Mouse (Mus musculus) thymus, postnatal 25 days (tissue): ENCODE measurements at regions not wholly inside any gene's neighbourhood (a gene's known extent, or its start where the extent isn't known, plus 50 kb on each side); places are given as distances from the start of the nearest gene placed in this dataset.

Experiments
- DNase-seq: peaks from one replicate; pipeline ENCODE4 v3.0.0; 2022

DNA sequence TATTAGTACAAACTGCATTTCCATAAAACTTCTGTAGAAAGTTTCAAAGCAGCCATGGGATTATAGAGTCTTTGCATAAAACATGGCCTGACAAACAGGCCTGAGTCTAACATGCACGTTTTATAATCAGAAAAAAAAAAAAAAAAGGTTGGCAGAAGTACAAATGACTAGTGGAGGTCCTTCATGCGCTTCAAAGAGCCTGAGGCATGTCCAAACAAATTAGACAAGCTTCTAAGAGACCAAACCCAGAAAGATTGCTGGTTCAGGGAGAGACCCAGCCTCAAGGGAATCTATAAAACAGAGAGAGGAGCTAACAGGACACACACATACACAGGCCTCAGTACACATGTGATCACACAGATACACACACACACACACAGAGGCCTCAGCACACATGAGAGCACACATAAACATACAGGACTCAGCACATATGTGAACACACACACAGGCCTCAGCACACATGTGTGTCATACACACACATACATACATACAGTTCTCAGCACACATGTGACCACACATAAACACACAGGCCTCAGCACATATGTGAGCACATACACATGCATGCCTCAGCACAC lies 57.0 kb upstream of the Gnaq start:
- DNase-seq, result no peak

DNA sequence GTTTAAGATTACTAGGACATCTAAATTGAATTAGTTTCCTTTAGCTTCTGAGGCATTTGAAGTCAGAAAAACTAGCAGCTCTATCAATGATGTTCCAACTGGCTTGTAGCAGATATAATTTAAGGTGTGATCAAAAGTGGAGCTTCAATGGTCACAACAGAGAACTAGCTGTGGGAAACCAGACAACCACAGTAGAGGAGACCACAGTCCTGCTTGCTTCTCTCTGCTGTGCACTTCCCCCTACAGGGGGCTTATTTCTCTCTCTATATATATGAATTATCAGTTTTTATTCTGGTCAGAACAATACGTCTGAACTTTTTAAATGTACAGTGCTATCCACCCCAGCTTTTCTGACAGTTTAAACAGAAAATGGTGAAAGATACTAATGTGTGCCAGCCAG lies 57.6 kb upstream of the Gnaq start:
- no peak for DNase-seq

DNA sequence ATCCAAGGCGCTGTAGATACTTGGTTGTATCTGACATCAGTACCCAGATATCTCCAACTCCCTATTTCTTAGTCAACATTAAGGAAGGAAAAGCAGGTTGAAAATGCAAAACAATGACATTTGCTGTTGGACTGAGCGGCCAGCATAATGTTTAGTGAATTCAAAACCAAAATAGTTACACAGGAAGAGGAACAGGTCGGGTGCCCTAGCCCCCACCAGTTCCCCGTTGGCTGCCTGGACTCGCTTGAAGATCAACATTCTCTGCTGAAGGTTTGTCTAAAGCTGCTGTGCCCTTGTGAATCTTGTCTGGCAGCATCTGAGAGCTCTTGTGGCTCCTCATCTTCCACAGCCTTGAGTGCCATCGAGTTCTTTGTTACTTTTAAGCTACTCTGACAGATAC lies 65.3 kb upstream of the Gnaq start:
- DNase-seq, result no peak

DNA sequence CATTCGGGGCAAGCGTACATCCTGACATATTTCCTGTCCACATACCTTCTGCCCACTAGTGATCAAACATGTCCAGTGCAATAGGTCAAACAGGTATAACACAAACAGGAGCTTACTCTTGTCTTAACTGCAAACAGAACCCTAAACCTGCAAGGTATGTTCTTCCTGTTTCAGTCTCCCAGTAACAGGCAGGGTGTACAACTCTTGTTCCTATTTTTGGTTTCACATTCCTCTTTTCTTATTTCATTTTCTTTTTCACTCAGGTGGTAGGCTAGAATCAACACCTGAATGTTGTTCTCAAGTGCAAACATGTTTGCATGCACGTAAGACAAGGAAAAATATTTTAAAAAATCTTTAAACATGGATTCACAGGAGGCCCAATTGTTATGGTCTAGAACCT lies 67.7 kb upstream of the Gnaq start:
- DNase-seq, result no peak

DNA sequence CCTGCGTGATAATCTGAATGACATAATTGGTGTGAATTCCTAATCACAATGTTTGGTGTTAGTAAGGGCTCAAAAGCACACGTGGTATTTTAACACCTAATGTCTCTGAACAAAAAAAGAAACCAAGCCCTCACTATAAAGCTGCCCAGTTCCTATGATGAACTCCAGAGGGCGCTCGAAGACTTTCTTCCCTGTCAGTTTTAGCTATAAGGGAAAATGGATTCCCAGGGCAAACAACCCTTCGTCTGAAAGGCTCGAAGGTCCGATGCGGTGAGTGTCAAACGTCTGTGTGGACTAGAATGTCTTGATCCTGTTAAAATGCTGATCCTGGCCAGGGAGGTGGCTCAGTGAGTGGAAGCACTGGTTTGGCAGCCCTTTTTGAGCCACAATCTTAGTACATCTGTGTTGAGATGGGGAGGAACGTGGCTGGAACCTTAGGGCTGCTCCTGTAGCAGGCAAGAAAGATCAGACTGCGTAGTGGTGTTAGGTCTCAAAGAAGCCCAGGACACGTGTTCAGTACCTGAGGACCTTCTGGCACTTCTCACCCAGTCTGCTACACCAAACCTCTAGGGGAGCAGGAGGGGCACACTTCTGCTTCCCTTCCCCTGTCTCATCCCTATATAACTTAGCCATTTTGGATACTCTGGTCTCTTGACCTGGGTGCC lies 68.6 kb upstream of the Gnaq start:
- peak; percentile 70 for DNase-seq

DNA sequence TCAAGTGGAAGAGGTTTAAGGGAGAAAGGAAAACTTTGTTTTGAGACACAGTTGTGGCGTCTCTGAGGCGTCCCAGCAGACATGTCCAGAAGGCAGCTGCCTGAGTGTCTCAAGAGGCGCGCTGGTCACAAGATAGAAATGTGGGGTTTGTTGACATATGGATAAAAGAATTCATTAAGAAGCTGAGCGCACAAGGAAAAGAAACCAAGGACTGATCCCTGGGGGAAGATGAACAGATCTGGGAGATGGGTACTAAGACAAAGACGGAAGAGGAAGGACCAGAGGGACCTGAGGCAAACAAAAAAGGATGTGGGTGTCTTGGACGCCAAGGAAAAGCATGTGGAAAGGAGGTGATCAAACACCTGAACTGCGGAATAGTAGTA lies 69.1 kb upstream of the Gnaq start:
- DNase-seq, result no peak

DNA sequence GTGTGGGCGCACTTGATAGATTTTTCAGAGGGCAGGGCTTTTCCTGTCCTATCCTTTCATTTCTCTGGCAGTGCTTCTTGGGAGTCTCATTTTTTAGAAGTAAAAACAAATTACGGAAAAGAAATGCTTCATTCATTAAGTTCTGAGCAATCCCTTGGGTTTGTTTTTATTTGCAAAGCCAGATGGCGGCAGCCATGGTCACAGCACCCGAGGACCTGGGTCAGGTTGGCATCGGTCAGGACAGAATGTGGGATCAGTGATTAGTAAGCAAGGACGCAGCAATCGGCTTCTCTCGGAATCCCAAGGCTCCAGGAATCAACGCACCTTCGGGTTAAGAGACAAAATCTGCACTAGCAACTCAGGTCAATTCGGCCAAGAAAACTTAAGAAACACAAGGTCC lies 70.8 kb upstream of the Gnaq start:
- no peak for DNase-seq

DNA sequence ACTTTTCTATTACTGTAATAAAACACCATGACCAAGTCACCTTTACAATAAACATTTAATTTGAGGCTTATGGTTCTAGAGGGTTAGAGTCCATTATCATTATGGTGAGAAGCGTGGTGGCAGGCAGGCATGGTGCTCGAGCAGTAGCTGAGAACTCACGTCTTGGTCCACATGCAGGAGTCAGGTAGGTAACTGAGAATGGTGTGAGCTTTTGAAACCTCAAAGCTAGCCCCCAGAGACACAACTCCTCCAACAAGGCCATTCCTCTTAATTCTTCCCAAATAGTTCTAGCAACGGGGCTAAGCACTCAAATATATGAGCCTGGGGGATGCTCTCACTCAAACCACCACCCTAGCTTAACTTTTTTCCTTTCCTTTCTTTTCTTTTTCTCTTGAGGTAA lies 73.6 kb upstream of the Gnaq start:
- no peak for DNase-seq

DNA sequence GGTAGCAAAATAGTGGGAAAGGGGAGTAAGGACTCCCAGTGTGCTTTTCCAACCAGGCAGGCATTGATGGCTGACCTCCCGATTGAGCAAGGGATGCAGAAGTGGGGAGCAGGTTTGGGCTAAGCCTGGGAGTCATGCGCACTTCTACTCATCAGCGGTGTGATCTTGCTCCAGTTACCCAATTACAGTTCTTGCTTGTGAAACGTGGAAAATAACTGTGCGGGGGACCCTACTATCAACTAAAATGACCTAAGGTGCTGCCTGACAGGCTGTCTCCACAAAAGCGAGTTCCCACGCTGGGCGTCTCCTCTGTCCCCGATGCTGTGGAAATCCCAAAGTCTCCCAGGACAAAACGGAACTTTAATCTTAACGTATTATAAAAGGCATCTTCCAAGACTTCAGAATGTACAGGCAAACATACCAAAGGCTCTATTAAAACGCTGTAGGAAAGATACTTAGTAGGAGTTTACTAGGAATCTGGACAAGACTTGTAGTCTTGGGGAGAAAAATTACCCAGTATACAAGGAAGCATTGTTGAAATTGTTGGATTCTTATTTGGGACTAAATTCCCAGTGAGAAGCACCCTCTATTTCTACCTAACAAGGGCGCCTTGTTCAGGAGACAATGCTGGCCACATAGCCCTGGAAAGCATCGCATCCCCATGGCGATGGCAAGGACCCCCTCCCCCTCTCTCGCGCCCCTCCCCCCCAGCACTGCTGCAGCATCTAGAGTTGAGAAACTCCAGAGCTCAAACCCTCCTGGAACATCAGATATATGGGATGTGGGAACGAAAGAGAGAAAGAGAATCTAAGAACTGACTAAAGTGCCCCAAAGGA lies 65.6 kb upstream of the Cep78 start:
- no peak for DNase-seq

DNA sequence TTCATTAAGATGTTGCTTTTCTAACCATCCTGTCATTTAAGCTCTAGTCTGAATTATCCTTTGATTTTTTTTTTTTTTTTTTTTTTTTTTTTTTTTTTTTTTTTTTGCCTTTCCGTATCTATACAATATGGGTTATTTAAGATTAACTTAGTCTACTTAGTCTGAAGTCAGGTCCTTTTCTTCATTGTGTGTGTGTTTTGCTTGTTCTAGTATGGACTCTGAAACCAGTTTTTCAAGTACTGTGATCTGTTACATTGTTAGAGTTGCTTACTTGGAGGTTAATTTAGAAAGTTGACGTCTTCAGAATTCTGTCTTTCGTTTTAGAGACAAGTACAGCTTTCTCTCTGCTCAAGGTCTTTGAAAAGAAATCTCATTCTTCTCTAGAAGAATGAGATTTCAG lies 64.9 kb upstream of the Cep78 start:
- no peak for DNase-seq

DNA sequence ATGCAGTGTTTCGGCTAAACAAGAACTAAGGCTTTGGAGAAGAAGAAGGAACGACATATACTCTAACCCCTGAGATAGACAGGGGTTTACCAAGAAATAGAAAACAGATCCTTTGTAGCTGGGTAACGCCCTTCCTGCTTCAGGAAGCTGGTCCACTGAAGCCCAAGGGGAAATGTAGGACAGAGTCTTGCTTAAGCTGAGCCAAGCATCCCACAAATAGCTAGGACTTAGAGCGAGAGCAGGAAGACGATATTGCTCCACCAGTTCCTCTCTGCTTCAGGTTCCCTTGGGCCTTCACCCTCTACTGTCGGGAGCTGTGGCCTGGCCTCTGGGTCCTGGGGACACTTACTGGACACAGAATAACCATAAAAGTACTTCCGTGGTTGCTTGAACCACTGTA lies 62.2 kb upstream of the Cep78 start:
- no peak for DNase-seq

DNA sequence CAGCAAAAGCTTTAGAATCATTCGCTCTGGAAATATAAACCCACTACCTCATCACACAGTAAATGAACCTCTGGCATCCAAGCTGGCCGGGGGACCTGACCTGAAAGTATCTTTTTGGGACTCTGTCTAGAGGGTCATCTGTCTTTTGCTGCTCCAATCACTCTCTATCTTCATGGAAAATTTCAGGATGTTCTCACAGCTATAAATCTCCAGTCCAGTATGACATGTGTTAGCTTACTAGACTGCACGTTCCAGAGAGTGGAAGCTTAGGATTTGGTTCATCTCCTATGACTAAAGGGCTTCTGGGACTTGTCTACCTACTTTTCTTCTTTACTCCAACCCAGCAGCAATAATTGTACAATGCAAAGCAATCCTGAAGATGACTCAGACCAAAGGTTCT lies 60.5 kb upstream of the Cep78 start:
- DNase-seq, result no peak

DNA sequence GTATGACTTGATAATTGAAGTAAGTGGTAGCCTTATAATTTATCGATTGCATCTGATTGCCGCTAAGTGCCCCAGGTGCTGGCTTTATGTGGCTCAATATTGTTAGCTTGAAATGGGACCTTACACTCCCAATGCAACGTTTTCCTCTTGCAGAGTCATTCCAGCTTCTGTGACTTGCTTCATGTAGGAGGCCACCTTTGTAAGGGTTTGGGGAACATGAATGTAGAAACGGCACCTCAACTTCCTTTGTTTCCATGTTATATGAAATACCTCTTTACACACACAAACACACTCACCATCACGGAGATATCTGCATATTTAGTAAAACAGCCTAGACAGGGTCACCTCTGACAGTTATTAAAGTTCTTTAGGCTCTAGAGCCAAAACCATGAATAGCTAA lies 59.4 kb upstream of the Cep78 start:
- no peak for DNase-seq

DNA sequence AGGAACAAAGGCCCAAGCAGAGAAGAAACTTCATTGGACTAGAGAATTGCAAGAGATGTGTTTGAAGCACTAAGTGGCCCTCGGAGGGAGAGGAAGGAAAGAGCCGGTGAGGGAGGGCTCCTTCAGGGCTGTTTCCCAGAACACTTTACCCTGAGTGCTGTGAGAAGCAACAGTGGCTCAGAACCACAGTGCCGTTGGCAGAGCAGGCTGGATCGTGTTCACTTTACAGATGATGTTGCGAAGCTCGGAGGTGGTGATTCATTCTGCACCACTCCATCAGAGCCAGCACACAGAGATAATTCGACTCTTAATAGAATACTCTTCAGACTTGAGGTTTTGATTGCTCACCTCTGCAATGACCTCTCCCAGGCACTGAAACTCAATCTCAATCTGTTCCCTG lies 58.2 kb upstream of the Cep78 start:
- no peak for DNase-seq

DNA sequence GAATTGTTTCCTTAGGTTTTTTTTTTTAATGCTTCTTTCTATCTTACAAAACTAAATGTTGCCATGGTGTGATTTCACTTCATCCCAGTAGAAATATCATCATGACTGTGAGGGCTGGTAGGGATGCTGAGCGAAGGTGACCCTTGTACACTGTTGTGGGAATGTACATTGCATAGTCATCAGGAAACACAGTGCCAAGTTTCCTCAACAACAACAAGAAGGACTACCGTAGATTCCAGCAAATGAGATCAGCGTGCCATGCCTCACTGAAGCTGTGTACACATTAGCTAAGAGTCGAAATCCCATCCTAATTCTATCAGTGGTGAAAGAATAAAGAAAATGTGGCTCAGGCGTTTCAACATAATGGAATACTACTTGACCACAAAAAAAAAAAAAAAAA lies 57.1 kb upstream of the Cep78 start:
- no peak for DNase-seq

DNA sequence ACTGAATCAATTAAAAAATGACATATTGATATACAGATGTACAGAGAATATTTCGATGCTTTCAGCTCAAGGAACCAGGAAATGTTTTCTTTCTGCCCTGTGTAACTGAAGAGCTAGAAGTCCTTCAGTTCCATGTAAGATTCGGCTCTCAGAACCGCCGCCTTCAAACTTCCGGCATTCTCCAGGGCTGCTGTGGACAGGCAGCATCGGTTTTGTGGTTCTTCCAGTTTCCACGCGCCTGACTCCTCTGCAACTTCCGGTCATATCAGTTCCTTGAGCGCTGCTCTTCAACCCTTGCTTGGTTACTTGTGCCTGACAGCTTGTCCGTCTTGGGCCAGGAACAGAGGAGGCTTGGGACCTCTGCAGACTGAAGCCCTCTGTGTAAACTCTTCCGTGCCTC lies 53.0 kb upstream of the Cep78 start:
- no peak for DNase-seq
